In the genomic region with DNA sequence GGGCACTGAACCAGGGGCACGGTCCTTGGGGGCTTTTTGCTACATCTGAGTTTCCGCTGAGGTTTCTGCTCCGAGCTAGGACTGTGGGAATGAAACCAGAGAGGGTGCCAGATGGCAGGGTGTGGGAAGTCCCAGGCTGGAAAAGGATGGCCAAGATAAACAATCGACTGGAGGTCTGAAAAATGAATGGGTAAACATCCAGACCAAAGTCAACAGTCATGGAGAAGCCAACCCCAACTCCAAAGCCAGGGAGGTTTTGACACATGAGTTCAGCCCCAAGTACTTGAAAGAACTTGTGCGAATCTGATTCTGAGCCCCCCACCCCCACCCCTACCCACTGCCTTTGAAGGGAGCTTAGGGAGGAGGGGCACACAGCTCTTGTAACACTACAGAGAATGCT, we compare ENCODE assay signal across 9 mouse cellular contexts. TPM values are rescaled to one million over a fixed set of nuclear protein-coding genes. Genes with fewer than 3 reads are reported as not detected.
DNase-seq lines count a peak whose midpoint lies in the region; ATAC-seq and TF ChIP-seq lines count a peak whose summit lies in the region.
"Had no signal": no experiment of that assay in that cellular context is flagged by ENCODE, and none has a peak within 500 bp of the region (broad histone marks: within the 10 kb centered on the region; RNA-seq: fewer than 3 reads in every experiment).

No protein-coding gene starts in this region.

- no peak for TF ChIP-seq POLR2A in cerebellum, adult 2 months (IDR thresholded peaks at IDR 0.05; ENCODE audit: borderline replicate concordance, insufficient read depth, low read length)
- TF ChIP-seq POLR2A in lung, adult 2 months (IDR thresholded peaks at IDR 0.05; ENCODE audit: borderline replicate concordance, extremely low read depth, low read depth, low read length), result no peak

- H3K36me3 ChIP-seq in heart, embryonic 14.5 days (ENCODE audit: control insufficient read depth, insufficient read depth, low read length), result no peaks in the 10 kb centered on the region

- WGBS in cerebellum, adult 2 months, result 10% methylated on average over 5 of the region's 5 CpGs
- 41% methylated on average over 5 of the region's 5 CpGs for WGBS in heart, embryonic 14.5 days
- WGBS in lung, adult 2 months, result 16% methylated on average over 5 of the region's 5 CpGs

- DNase-seq in gastrocnemius, adult 18-20 months (ENCODE audit: low spot score), result peak; percentile 32
- no peak for DNase-seq in gastrocnemius, postnatal 4 days (ENCODE audit: low spot score in 2 of 2)
- DNase-seq in cerebellum, adult 2 months, result peak; percentile 68 to 82
- DNase-seq in lung, adult 2 months, result peak; percentile 36
- DNase-seq in retina, postnatal 1 day, result no peak
- no peak for DNase-seq in urinary bladder, postnatal 10 days (ENCODE audit: low spot score)
- DNase-seq in urinary bladder, adult 18-20 months (ENCODE audit: low spot score in 2 of 2), result no peak

- H3K4me2 ChIP-seq in heart, embryonic 14.5 days (ENCODE audit: low read length), result no peak overlapping the region

- H3K4me3 ChIP-seq in cerebellum, adult 2 months (replicated peaks; ENCODE audit: insufficient read depth, low read depth, low read length), result no peak overlapping the region
- no peak overlapping the region for H3K4me3 ChIP-seq in heart, embryonic 14.5 days (ENCODE audit: control insufficient read depth in 1 of 2, insufficient read depth in 1 of 2, low read depth in 1 of 2, low read length in 2 of 2)
- no peak overlapping the region for H3K4me3 ChIP-seq in lung, adult 2 months (replicated peaks; ENCODE audit: extremely low read depth, low read depth, low read length)

- no peak for TF ChIP-seq CTCF in cerebellum, adult 2 months (IDR thresholded peaks at IDR 0.05; ENCODE audit: borderline replicate concordance, insufficient read depth, low read depth, low read length)
- no peak for TF ChIP-seq CTCF in lung, adult 2 months (IDR thresholded peaks at IDR 0.05; ENCODE audit: insufficient read depth, low read length)

- no peaks in the 10 kb centered on the region for H3K9me3 ChIP-seq in heart, embryonic 14.5 days (ENCODE audit: control insufficient read depth, low read length)

- H3K27ac ChIP-seq in cerebellum, adult 2 months (ENCODE audit: insufficient read depth, low read length), result 0 out of 2 replicates have a peak overlapping the region, but pooled peaks have one; percentile 2
- H3K27ac ChIP-seq in heart, embryonic 14.5 days (replicated peaks in 1 of 2; ENCODE audit: control insufficient read depth in 1 of 2, insufficient read depth in 1 of 2, low read depth in 2 of 2, low read length in 2 of 2), result 0 out of 4 replicates have a peak overlapping the region, but pooled peaks have one; percentile 14 to 25
- H3K27ac ChIP-seq: macrophage had no signal

- H3K4me1 ChIP-seq in cerebellum, adult 2 months (ENCODE audit: control insufficient read depth, insufficient read depth, low read length), result peaks cover 16% of the 10 kb centered on the region; the same call in 1 of the 2 replicates
- peaks cover 8 to 16% of the 10 kb centered on the region in 2 experiments for H3K4me1 ChIP-seq in heart, embryonic 14.5 days (ENCODE audit: control insufficient read depth in 2 of 2, insufficient read depth in 2 of 2, low read length in 2 of 2)
- peaks cover 4% of the 10 kb centered on the region for H3K4me1 ChIP-seq in lung, adult 2 months (ENCODE audit: control insufficient read depth, insufficient read depth, low read length)

- H3K27me3 ChIP-seq in cerebellum, adult 2 months (ENCODE audit: control insufficient read depth, insufficient read depth, low read length), result no peaks in the 10 kb centered on the region
- no peaks in the 10 kb centered on the region for H3K27me3 ChIP-seq in heart, embryonic 14.5 days (ENCODE audit: control insufficient read depth, insufficient read depth, low read length)

- ATAC-seq in heart, embryonic 14.5 days (ENCODE audit: insufficient number of reproducible peaks, insufficient read depth, low FRiP score, low read depth), result 0 out of 2 replicates have a peak, but pooled peaks have one; percentile 36

- H3K9ac ChIP-seq in heart, embryonic 14.5 days (ENCODE audit: low read length), result no peak overlapping the region

RNA-seq across cellular contexts. Expression of a gene that starts 44.7 kb away (rescaled TPM):
- total RNA-seq in gastrocnemius, adult 18-20 months (2021), result 10 to 100 TPM; 34.3 to 40.9 TPM
- 10 to 100 TPM; 85.3 to 91.8 TPM for total RNA-seq in gastrocnemius, postnatal 4 days (2021)
- polyA plus RNA-seq in cerebellum, adult 2 months (2012; rRNA removed), result 58.8 and 60.5 TPM in 2 replicates
- 151 and 159 TPM in 2 replicates for polyA plus RNA-seq in heart, embryonic 14.5 days (2014; fragmentation: Nextera tagmentation; extraction: Ambion mirVana)
- polyA plus RNA-seq in lung, adult 2 months (2012; rRNA removed), result 50.4 and 64.2 TPM in 2 replicates

RNA-seq across cellular contexts. Expression of a gene that starts 55.5 kb away (rescaled TPM):
- total RNA-seq in gastrocnemius, adult 18-20 months (2021), result 10 to 100 TPM; 23.0 to 30.5 TPM
- 10 to 100 TPM; 76.6 to 85.1 TPM for total RNA-seq in gastrocnemius, postnatal 4 days (2021)
- polyA plus RNA-seq in cerebellum, adult 2 months (2012; rRNA removed), result 80.2 and 89.4 TPM in 2 replicates
- polyA plus RNA-seq in heart, embryonic 14.5 days (2014; fragmentation: Nextera tagmentation; extraction: Ambion mirVana), result 129 and 134 TPM in 2 replicates
- 40.0 and 53.0 TPM in 2 replicates for polyA plus RNA-seq in lung, adult 2 months (2012; rRNA removed)

Comparison
In these comparisons a context has a peak if more than half of its experiments do, and no peak if none do; other contexts are left out.
1. DNase-seq: peak in gastrocnemius, adult 18-20 months (single experiment), cerebellum, adult 2 months (2 of 2) and lung, adult 2 months (single experiment); none in gastrocnemius, postnatal 4 days (0 of 2), retina, postnatal 1 day (single experiment), urinary bladder, postnatal 10 days (single experiment) and urinary bladder, adult 18-20 months (0 of 2).